Mouse (Mus musculus) heart, embryonic 15.5 days (tissue): Measurements from ENCODE around the gene Ndnf. TPM values are rescaled to one million over a fixed set of nuclear protein-coding genes. Genes with fewer than 3 reads are reported as not detected.
A peak's percentile ranks its signal among the peaks of the same experiment; 100 is the strongest.

ENCODE experiments used
- ATAC-seq: fragments of 200-750 bp; cut with Nextera tagmentation; replicated peaks from 2 replicates; pipeline ENCODE4 v1.8.0; 2017; ENCODE audit warnings: low read depth, moderate TSS enrichment; ENCODE audit not compliant: insufficient number of reproducible peaks, insufficient read depth, low FRiP score
- H3K27ac ChIP-seq: fragments of 300-500 bp; sonication (generic); 2 replicates; pipeline ENCODE4 v1.5.1; 2015; ENCODE audit warnings: mild to moderate bottlenecking, inconsistent platforms
- H3K27me3 ChIP-seq: fragments of 300-500 bp; sonication (generic); 2 replicates; pipeline ENCODE4 v1.6.1; 2015; ENCODE audit warnings: inconsistent platforms
- H3K36me3 ChIP-seq: fragments of 300-500 bp; sonication (generic); 2 replicates; pipeline ENCODE4 v1.6.1; 2015; ENCODE audit warnings: mild to moderate bottlenecking, inconsistent platforms
- H3K4me1 ChIP-seq: fragments of 300-500 bp; sonication (generic); replicated peaks from 2 replicates; pipeline ENCODE4 v1.6.1; 2015; ENCODE audit warnings: inconsistent platforms
- H3K4me2 ChIP-seq: fragments of 300-500 bp; sonication (generic); 2 replicates; pipeline ENCODE4 v1.6.1; 2015; ENCODE audit warnings: inconsistent platforms, mild to moderate bottlenecking, moderate library complexity
- H3K4me3 ChIP-seq: fragments of 300-500 bp; sonication (generic); 2 replicates; pipeline ENCODE4 v1.5.1; 2015; ENCODE audit warnings: mild to moderate bottlenecking, inconsistent platforms
- H3K9ac ChIP-seq: fragments of 300-500 bp; sonication (generic); 2 replicates; pipeline ENCODE4 v1.6.1; 2015; ENCODE audit warnings: mild to moderate bottlenecking, inconsistent platforms
- H3K9me3 ChIP-seq: fragments of 300-500 bp; sonication (generic); replicated peaks from 2 replicates; pipeline ENCODE4 v1.6.1; 2016; ENCODE audit warnings: inconsistent platforms
- WGBS: fragments of 180-500 bp; shearing (Covaris S2); methylation state at CpG from one replicate; pipeline ENCODE4 v1.1.7; 2015; ENCODE audit warnings: mixed read lengths; 5-methylcytosine and 5-hydroxymethylcytosine counted together
- polyA plus RNA-seq: library from polyadenylated mRNA; unstranded; fragments of >200 nt; fragmentation: Nextera tagmentation; extraction: Ambion mirVana; gene quantifications from 2 replicates; pipeline ENCODE4 v1.2.1, GENCODE M21; 2015

Ndnf gene
- polyA plus RNA-seq, 1 experiment from 2014 or later, result 2.5 TPM

GRCm38 (mm10) chr6:65666295-65666694, 5.1 kb upstream of the Ndnf start:
- 84% methylated on average over 3 of the region's 3 CpGs for WGBS
- ATAC-seq, result no peak
- H3K4me1 ChIP-seq, result peaks cover 11% of the 10 kb centered on the region
- H3K36me3 ChIP-seq, result no peaks in the 10 kb centered on the region
- H3K27me3 ChIP-seq, result no peaks in the 10 kb centered on the region
- H3K27ac ChIP-seq, result no peak overlapping the region
- H3K4me3 ChIP-seq, result no peak overlapping the region
- no peak overlapping the region for H3K9ac ChIP-seq
- H3K9me3 ChIP-seq, result no peaks in the 10 kb centered on the region
- no peak overlapping the region for H3K4me2 ChIP-seq

GRCm38 (mm10) chr6:65669971-65670370, 1.4 kb upstream of the Ndnf start:
- H3K4me1 ChIP-seq, result peaks cover 13% of the 10 kb centered on the region
- H3K36me3 ChIP-seq, result no peaks in the 10 kb centered on the region
- peaks cover 10% of the 10 kb centered on the region for H3K27me3 ChIP-seq
- no peak for ATAC-seq
- no peak overlapping the region for H3K27ac ChIP-seq
- no peaks in the 10 kb centered on the region for H3K9me3 ChIP-seq
- no peak overlapping the region for H3K9ac ChIP-seq
- 61% methylated on average over 2 of the region's 2 CpGs for WGBS
- H3K4me3 ChIP-seq, result no peak overlapping the region
- no peak overlapping the region for H3K4me2 ChIP-seq

- no peak overlapping the region for H3K27ac ChIP-seq
- ATAC-seq, result no peak
- WGBS, result 5% methylated on average over 21 of the region's 21 CpGs
Measured at GRCm38 (mm10) chr6:65670981-65671411, 394 bp upstream of the Ndnf start.

GRCm38 (mm10) chr6:65672131-65673031, 991 bp downstream of the Ndnf start:
- Histone ChIP-seq H3K4me1 (peaks cover 13% of the 10 kb centered on the region), H3K4me2 (peak overlapping the region; percentile 97), H3K36me3 (no peaks in the 10 kb centered on the region), H3K4me3 (peak overlapping the region; percentile 78), H3K27ac (0 out of 2 replicates have a peak overlapping the region, but pooled peaks have one; percentile 76), H3K9ac (peak overlapping the region; percentile 68), H3K27me3 (peaks cover 10% of the 10 kb centered on the region), H3K9me3 (no peaks in the 10 kb centered on the region)
- ATAC-seq, result peak; percentile 16; the same call in 1 of the 2 replicates
- WGBS, result 1% methylated on average over 57 of the region's 57 CpGs

More at GRCm38 (mm10) chr6:65670981-65671411, 394 bp upstream of the Ndnf start:
- peak overlapping the region; percentile 78 for H3K4me3 ChIP-seq
- H3K36me3 ChIP-seq, result no peaks in the 10 kb centered on the region
- H3K27me3 ChIP-seq, result peaks cover 10% of the 10 kb centered on the region
- H3K4me1 ChIP-seq, result peaks cover 13% of the 10 kb centered on the region
- H3K9me3 ChIP-seq, result no peaks in the 10 kb centered on the region
- H3K9ac ChIP-seq, result peak overlapping the region; percentile 68; the same call in 1 of the 2 replicates
- peak overlapping the region; percentile 97 for H3K4me2 ChIP-seq

- Histone ChIP-seq H3K27ac (no peak overlapping the region), H3K36me3 (no peaks in the 10 kb centered on the region), H3K27me3 (no peaks in the 10 kb centered on the region), H3K4me1 (no peaks in the 10 kb centered on the region), H3K4me3 (no peak overlapping the region), H3K4me2 (no peak overlapping the region), H3K9ac (no peak overlapping the region), H3K9me3 (no peaks in the 10 kb centered on the region)
- ATAC-seq, result no peak
Measured at GRCm38 (mm10) chr6:65693938-65694337, 22.5 kb downstream of the Ndnf start.

- H3K27ac ChIP-seq, result no peak overlapping the region
- H3K4me3 ChIP-seq, result no peak overlapping the region
- no peak for ATAC-seq
- no peak overlapping the region for H3K9ac ChIP-seq
- WGBS, result 60% methylated on average over 1 of the region's 1 CpGs
- no peaks in the 10 kb centered on the region for H3K9me3 ChIP-seq
- H3K4me2 ChIP-seq, result no peak overlapping the region
- H3K36me3 ChIP-seq, result no peaks in the 10 kb centered on the region
- H3K27me3 ChIP-seq, result no peaks in the 10 kb centered on the region
- no peaks in the 10 kb centered on the region for H3K4me1 ChIP-seq
Measured at GRCm38 (mm10) chr6:65720676-65721075, 49.3 kb downstream of the Ndnf start.

GRCm38 (mm10) chr6:65725677-65726076, 54.3 kb downstream of the Ndnf start:
- H3K27ac ChIP-seq, result no peak overlapping the region
- no peaks in the 10 kb centered on the region for H3K36me3 ChIP-seq
- no peak for ATAC-seq
- no peaks in the 10 kb centered on the region for H3K4me1 ChIP-seq
- no peak overlapping the region for H3K9ac ChIP-seq
- H3K4me3 ChIP-seq, result no peak overlapping the region
- no peaks in the 10 kb centered on the region for H3K27me3 ChIP-seq
- H3K9me3 ChIP-seq, result no peaks in the 10 kb centered on the region
- WGBS, result 76% methylated on average over 2 of the region's 2 CpGs
- no peak overlapping the region for H3K4me2 ChIP-seq

- H3K27me3 ChIP-seq, result no peaks in the 10 kb centered on the region
- no peaks in the 10 kb centered on the region for H3K36me3 ChIP-seq
- H3K9ac ChIP-seq, result no peak overlapping the region
- H3K4me3 ChIP-seq, result no peak overlapping the region
- WGBS, result 75% methylated on average over 3 of the region's 3 CpGs
- no peaks in the 10 kb centered on the region for H3K9me3 ChIP-seq
- H3K4me1 ChIP-seq, result no peaks in the 10 kb centered on the region
- no peak overlapping the region for H3K27ac ChIP-seq
- no peak for ATAC-seq
- H3K4me2 ChIP-seq, result no peak overlapping the region
Measured at GRCm38 (mm10) chr6:65728261-65728660, 56.9 kb downstream of the Ndnf start.

GRCm38 (mm10) chr6:65739442-65739841, 68.1 kb downstream of the Ndnf start:
- 37% methylated on average over 8 of the region's 8 CpGs for WGBS
- Histone ChIP-seq H3K4me3 (no peak overlapping the region), H3K27ac (peak overlapping the region; percentile 62; the same call in 1 of the 2 replicates), H3K27me3 (no peaks in the 10 kb centered on the region), H3K9ac (no peak overlapping the region), H3K4me2 (peak overlapping the region; percentile 29), H3K9me3 (no peaks in the 10 kb centered on the region), H3K4me1 (no peaks in the 10 kb centered on the region), H3K36me3 (no peaks in the 10 kb centered on the region)
- peak; percentile 80 for ATAC-seq

- H3K4me1 ChIP-seq, result no peaks in the 10 kb centered on the region
- no peak overlapping the region for H3K9ac ChIP-seq
- no peak overlapping the region for H3K4me3 ChIP-seq
- ATAC-seq, result no peak
- H3K27me3 ChIP-seq, result no peaks in the 10 kb centered on the region
- no peak overlapping the region for H3K4me2 ChIP-seq
- 83% methylated on average over 1 of the region's 1 CpGs for WGBS
- no peak overlapping the region for H3K27ac ChIP-seq
- no peaks in the 10 kb centered on the region for H3K9me3 ChIP-seq
- H3K36me3 ChIP-seq, result no peaks in the 10 kb centered on the region
Measured at GRCm38 (mm10) chr6:65743144-65743870, 71.9 kb downstream of the Ndnf start.

- Histone ChIP-seq H3K9me3 (no peaks in the 10 kb centered on the region), H3K27me3 (no peaks in the 10 kb centered on the region), H3K4me2 (no peak overlapping the region), H3K4me3 (no peak overlapping the region), H3K27ac (no peak overlapping the region), H3K4me1 (no peaks in the 10 kb centered on the region), H3K9ac (no peak overlapping the region), H3K36me3 (no peaks in the 10 kb centered on the region)
- no peak for ATAC-seq
Measured at GRCm38 (mm10) chr6:65743871-65744202, 72.4 kb downstream of the Ndnf start.
